Mouse (Mus musculus): Measurements from ENCODE around the gene 1110051M20Rik.

Gene 1110051M20Rik

DNA sequence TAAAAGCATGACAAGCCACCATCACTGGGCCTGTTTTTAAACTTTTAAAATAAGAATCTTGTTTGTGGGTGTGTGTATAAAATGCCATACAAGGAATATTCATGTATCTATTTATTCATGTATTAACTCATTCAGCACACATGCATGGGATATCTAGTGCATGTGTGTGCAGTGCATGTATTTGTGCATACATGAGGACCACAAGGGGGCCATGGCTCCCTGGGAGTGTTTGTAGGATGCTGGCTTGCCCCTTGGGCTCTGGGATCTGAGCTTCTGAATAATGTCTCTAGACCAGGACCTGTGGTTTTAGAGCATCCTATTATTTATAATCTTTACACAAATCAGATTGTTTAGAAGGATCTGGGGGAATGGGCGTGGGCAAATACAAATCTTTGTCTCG lies 143.7 kb downstream of the 1110051M20Rik start:
- DNase-seq, result no peak

DNA sequence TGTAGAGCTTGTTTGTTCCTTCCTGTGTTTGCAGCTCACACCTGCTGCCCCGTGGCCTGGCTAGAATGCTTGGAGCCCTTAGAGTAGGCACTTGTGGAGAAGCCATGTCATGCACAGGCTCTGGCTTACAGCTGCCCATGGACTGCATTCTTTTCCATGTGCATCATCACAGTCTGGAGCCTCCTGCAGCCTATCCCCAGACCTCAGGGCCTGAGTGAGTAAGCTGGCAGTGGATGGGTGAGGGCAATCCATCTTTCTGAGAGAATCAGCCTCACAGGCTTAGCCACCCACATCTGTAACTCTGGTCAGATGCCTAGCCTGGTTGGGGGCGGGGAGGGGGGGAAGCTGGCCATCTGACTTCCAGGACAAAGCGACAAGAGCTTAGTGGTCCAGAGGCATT lies 145.3 kb downstream of the 1110051M20Rik start:
- no peak for DNase-seq

DNA sequence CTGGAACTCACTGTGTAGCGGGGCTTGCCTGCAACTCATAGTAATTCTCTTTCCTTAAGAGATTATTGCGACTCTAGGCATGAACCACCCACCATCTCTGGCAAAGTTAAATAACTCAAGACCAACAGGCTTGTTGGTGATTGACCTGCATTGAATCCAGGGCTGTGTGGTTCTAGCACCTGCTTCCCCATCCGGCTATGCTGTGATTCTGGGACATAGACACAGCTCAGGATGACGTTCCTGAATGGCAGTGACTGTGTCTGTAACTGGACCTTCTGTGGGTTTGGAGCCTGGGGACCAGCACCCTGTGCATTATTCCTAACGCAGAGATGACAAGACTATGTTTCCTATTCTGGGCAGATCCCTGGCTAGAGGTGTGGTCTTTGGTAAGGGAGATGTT lies 148.6 kb downstream of the 1110051M20Rik start:
- no peak for DNase-seq

DNA sequence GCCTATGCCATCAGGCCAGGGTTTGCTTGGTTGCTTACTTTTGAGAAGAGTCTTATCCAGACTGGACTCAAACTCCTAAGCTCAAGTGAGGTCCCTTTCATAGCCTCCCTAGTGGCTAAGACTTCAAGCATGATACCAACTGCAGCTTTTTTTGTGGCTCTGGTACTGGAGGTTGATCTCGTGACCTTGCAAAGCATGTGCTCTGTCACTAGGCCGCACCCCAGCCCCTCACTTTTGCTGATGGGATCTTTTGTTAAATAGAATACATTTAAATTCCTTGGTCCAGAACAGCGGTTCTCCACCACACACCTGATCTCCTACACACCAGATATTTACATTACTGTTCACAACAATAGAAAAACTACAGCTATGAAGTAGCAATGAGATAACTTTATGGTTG lies 150.3 kb downstream of the 1110051M20Rik start:
- no peak for DNase-seq

DNA sequence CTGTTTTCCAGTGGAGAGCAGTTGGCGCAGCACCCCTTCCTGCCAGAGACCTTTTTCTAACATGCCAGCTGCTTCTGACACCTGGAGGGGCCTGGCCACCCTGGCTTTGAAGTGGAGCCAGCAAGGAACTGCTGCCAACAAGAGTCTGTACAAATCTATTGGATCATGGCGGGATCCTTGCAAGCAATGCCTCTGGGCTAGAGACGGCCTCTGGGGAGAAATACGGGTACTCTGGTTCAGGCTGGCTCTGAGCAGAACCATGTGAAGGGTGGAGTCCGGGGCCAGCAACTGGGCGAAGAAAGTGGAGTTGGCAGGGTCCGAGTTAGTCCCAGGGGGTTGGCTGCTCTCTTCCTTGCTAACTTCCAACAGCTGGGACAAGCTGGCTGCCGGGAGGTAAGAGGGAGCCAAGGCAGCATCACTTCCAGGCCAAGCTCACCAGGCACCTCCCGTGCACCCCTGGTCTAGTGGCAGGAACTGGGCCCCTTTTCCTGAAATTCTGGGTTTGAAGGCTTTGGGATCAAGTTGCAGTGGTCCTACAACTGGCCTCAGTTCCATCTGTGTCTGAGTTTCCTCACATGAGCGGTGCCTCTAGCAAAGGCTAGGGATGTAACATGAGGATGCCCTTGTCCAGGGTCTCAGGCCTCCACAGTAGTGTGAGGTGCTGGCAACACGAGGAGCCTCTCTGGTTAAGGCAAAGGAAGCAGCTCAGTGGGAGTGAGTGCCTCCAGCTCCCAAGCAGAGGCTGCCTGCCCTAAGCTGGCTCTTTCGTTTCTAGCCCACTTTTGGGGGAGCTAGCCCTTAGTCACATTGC lies 153.1 kb downstream of the 1110051M20Rik start:
- peak; percentile 24 to 28 for DNase-seq

DNA sequence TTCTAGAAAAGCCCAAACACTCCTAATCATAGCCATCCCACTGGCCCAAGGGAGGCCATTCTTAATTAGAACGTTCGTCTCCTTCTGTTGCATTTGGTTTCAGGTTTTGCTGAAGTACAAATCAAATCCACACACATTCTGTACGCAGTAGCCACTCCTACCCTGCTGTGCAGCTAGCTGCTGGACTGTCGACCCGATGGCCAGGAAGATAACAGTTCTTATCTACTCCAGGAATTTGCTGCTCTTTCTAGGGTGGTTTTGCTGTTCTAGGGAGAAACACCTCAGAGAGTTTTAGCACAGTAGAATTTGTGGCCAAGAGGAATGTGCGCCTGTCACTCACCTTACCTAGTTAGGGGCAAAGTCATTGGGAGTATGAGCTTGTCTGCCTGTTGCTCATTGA lies 156.9 kb downstream of the 1110051M20Rik start:
- no peak for DNase-seq

DNA sequence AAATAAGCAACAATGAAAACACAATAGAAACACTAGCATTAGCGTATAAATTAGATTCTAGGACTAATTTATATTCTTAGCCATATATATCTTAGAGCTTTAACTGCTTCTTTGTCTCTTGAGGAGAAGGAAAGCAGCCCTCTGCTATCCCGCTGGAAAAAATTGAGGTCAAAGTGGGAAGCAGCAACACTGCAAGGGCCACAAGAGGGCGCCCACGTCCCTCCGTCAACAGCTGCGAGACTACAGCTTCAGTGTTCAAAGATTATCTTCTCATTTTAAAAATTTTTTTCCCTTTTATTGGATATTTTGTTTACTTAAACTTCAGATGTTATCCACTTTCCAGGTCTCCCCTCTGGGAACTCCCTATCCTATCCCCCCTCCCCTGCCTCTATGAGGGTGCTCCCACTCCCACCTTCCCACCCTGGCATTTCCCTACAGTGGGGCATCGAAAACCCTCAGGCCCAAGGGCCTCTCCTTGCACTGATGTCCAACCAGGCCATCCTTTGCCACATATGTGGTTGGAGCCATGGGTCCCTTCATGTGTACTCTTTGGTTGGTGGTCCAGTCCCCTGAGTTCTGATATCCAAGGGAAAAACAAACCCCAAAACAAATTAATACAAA lies 158.5 kb downstream of the 1110051M20Rik start:
- peak; percentile 92 to 93 for DNase-seq

DNA sequence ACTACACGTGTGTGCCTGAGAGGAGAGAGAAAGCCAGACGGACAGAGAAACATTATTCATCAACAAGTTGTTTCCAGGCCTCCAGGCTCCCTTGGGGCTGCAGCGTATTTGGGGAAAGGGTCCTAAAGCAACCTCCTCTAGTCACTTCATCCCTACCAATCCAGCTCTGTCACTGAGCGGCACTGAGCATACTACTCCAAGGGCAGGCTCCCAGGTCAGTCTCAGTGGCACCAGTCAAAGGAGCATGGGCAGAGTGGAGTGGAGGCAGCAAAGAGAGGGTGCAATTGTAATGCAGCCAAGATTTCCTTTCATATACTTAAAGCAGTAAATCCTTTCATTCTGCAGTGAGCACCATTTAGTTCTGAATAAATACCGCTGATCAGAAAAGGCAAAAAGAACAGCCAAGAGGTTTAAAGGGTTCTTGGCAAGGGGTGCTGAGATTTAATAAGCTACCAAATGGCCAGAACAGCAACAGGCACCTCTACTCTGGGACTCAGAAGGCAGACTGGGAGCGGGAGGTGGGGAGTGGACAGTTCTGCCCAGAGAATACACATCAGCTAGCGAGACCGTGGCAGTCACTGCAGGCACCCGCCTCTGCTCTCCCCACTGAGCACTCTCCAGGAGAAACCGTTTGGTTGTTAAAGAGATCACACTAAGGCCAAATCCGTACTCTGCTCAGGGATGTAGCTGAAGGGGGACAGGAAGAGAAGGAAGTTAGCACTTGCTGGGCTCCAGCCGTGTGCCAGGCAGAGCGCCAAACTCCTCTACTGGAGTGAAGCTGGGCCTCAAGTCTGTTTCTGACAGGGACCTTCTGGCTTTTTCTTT lies 159.9 kb downstream of the 1110051M20Rik start:
- DNase-seq, result peak; percentile 76 to 81

DNA sequence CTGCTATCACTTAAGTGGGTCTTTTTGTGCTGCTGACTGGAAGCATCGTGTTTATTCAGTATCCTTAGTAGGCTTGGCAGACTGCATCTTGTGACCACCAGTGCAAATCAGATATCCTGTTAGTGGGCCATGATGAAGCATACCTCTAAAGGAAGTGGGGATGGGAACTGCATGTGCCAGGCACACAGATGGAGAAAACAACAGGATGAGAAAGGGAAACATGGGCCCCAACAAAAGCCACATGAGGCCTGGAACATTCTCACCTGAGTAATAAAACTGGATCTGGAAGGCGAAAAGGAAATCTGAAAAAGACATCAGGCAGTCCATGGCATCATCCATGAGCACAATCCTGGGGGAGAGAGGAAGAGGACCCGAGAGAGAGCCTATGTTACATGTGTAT lies 160.5 kb downstream of the 1110051M20Rik start:
- no peak for DNase-seq

DNA sequence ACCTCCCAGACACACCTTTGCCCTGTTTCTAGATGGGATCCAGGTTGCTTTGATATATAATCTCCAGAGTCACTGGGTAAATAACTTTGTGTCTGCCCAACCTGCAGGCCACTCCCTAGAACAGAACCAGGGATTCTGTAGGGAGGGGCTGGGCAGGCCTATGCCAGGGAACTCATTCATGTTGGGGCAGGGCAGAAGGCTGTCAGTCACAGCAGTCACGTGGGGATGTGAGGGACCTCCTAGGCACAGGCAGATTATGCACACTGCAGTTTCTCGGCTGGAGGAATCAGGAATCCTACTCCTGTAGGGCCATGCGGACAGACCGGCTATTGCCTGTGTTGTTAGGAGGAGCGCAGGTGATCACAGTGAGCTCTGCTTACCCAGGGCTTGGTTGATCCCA lies 163.1 kb downstream of the 1110051M20Rik start:
- peak; percentile 33 to 55 for DNase-seq

DNA sequence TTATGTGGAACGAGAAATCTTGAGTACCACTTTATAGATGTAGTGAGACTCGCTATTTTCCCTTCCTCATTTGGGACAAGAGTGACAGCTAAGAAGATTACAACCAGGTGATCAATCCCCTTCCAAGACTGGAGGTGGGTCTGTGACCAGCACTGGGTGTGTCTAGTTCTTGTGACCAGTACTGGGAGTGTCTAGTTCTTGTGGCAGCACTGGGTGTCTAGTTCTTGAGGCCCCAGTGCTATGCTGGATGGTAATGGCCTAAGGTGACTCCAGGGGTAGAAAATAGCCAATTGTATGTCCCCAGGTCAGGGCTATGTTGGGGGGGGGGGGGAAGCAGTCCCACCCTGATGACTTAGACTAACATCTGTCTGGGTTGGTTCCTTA lies 165.1 kb downstream of the 1110051M20Rik start:
- DNase-seq, result no peak

DNA sequence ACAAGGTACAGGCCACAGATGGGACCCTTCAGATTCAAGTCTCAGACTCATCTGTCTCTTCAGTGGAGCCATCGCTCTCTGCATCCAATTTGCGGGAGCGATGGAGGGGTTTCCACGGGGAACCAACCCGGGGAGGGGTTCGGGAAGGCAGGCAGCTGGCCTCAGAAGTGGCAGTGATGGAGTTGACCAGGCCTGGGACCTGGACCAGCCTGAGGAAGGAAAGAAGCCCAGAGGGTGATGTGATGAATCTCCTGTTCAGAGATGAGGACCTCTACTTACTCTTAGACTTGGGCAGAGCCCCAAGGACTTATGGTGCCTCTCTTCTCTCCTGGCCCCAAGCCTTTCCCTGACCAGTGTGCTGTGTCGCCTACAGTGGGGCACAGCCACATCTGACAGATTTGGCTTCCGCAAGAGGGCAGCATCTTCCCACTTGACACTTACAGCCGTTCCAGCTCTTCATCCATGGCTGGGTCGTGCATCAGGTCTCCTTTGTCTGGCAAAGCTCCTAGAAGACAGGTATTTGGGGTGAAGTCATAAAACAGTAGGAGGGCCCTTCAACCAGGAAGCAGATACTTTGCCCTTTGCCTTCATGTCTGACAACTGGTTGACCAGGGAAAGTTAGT lies 165.6 kb downstream of the 1110051M20Rik start:
- peak; percentile 78 to 85 for DNase-seq

DNA sequence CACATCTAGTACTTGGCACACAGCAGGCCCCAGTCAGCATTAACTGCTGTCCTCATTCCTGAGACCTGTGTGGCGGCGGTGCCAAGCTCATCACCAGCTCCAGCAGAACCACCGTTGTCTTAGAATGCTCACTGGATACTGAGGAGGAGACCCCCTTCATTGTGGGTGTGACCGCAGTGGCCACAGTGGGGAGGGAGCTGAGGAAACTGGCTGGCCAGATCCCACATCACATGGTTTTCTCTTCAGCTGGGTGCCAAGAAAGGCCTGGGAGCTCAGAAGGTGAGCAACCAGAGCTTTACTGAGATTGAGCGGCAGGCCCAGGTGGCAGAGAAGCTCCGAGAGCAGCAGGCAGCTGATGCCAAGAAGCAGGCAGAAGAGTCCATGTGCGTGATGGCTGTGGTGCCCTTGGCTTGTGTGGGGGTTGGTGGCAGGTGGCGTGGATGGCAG lies 174.8 kb downstream of the 1110051M20Rik start:
- DNase-seq, result no peak

DNA sequence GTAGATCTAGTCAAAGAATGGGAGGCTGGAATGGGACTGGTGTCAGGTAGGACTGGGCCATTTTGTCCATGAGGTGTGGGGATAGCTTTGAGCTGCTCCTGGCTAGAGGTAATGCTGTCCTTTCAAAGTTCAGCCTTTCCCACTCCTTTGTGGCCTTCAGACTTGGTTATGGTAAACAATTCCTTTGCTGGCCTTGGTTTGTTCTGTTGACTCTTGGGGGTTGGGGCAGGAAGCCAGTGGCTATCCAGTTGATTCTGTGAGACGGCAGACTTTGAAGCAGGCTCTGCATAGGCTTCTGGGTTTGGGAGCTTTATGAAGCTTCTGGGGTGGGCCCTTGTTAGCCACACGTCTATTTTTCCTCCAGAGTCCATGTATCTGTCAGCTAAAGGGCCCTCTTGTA lies 175.8 kb downstream of the 1110051M20Rik start:
- no peak for DNase-seq

DNA sequence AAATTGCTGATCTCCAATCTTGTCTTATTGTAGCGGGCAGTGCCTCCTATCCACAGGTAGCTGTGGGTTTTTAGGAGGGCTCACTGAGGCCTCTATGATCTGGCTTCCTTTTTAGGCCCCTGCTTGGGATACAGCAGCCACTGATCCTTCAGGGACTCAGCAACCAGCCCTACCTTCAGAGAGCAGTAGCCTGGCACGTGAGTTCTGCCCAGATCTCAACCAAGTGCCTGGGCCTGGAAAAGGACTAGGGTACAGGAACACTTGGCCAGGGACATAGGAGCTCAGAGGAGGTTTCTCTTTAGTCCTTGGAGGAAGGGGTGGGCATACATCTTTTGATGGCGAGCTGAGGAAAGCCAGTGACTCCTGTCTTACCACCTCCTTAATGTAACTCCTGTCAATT lies 176.5 kb downstream of the 1110051M20Rik start:
- no peak for DNase-seq

DNA sequence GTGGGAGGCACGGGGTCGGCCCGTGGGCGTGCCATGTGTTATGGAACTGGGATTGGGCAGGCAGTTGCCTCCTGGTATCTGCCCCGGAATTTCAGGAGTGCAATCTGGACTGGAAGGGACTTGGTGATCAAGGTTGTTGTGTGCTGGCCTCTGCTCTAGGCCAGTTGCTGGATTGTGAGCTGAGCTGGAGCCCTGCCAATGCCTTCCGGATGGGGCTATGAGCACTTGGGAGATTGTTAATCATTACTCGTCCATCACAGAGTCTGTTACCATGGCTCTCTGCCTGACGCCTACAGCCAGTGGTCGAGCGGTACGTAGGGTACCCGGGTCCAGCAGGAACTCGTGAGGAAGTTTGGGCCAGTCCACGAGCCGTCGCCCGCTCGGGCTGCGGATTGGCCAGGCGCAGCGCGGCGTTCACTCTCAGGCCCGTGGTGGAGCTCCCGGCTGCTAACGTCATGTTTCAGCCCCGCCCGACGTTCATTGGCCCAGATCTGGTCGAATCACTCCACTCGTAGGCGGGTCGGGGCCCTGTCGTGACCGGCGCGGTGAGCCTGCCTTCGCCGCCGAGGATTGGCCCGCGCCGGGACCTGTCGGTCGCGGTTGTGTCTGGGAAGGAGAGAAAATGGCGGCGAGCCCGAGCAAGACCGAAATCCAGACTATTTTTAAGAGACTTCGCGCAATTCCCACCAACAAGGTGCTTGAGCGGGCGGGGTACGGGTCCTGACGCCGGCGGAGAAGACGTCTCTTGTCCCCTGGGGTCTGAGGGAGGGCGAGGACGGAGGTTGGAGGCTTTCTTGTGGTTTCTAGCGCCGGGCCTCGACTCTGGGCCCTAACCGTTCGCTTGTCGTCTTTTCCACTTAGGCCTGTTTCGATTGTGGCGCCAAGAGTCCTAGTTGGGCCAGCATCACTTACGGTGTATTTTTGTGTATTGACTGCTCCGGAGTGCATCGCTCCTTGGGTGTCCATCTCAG lies 179.5 kb downstream of the 1110051M20Rik start, which contains the start of gene Arfgap2:
Gene Arfgap2, plus strand, starts transcription at position 264 of the 971 bp plus-strand sequence.
- peak; percentile 98 to 99 for DNase-seq

DNA sequence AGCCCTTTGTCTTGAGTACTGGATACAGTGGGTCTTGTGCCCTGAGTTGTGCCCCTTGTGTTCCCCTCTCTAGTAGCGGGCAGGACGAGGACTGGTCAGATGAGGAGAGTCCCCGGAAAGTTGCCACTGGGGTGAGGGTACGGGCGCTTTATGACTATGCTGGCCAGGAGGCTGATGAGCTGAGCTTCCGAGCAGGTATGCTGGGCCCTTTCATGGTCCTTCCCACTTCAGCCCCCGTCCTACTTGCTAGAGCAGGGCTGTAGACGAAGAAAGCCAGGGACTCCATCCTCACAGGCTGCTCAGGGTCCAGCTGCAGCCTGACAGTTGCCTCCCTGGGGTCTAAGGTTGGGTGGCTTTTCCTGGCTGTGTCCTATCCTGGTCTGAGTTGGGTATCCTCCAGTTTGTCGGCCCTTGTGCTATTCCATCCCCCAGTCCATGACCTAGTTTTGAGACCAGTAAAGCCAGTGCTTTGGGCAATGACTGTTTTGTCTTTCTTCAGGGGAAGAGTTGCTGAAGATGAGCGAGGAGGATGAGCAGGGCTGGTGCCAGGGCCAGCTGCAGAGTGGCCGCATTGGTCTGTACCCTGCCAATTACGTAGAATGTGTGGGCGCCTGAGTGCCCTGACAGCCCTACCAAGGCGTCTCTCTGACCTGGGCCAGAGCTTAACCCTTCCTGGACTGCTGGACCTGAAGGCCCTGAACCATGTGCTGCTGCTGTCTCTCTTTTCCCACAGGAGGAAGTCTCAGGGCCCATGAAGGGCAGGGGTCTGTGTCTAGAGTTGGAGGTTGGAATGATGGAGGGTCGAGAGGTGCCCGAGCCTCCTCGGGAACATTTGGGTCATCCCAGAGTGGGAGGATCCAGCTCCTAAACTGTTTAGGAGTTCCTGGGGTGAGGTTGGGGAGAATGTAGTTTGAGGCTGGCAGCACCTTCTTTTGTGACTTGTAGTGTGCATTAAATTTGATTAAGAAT lies 180.5 kb downstream of the 1110051M20Rik start:
- no peak for DNase-seq

DNA sequence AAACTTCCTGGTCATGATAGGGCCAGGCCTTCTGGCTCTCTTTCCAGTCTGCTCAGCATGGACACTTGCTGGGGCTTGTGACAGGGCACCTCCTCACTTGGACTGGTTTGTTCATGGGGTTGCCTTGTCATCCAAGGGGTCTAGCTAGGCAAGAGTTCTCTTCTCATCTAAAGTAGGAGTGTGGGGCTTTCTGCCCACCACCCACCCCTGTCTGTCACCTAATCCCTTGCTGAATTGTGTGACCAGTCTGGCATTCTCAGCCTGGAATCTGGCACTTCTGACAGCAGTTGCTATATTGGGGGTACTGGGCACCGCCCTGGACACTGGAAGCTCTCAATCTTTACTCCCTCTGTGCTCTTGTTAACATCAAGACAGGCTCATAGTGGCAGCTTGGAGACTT lies 185.0 kb downstream of the 1110051M20Rik start:
- no peak for DNase-seq

DNA sequence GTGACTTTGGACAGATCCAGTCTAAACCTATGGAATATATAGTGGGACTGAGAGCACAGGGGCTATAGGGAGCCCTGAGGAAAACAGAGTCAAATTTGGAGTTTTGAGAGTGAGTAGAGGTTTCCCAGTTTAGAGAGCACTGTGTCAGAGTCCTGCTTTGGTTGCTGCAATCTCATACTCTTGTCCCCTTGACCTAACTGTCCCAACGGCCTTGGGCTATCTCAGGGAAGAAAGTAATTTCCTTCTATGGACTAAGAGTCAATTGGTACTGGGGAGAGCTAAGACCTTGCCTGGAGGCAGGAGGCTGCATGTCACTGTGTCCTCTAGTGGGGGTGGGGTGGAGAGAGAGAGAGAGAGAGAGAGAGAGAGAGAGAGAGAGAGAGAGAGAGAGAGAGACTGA lies 185.7 kb downstream of the 1110051M20Rik start:
- no peak for DNase-seq

DNA sequence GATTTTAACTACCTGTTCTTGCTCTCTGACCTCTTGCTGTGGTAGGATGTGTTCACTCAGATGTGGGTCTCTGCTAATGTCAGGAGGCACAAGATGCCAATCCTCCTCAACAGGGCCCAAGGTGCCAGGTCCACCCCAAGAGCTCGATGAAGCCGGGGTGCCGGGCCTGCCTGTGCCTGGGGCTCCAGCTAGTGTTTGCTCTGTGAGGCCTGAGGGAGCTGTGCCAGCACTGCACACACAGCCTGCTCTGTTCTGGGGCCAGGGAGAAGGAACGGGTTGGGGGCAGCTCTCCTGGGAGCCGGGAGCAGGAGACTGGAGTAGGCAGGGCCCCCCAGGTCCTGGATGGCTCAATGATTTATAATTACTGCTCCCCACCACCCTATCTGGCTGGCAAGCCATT lies 186.4 kb downstream of the 1110051M20Rik start:
- no peak for DNase-seq

All from kidney, postnatal 4 days (tissue).